Mouse (Mus musculus) lung, embryonic 16.5 days (tissue): ENCODE measurements at regions not wholly inside any gene's neighbourhood (a gene's known extent, or its start where the extent isn't known, plus 50 kb on each side); places are given as distances from the start of the nearest gene placed in this dataset.

Source experiments
- ATAC-seq: fragments of 200-750 bp; cut with Nextera tagmentation; 2 replicates; pipeline ENCODE4 v1.8.0; 2017; ENCODE audit warnings: low read depth, mild to moderate bottlenecking, moderate library complexity
- H3K27ac ChIP-seq: fragments of 300-500 bp; sonication (generic); 2 replicates; pipeline ENCODE4 v1.5.1; 2014; ENCODE audit warnings: mild to moderate bottlenecking, control low read depth, low read length
- H3K27me3 ChIP-seq: fragments of 300-500 bp; sonication (generic); 2 replicates; pipeline ENCODE4 v1.6.1; 2014; ENCODE audit warnings: low read depth, low read length, mixed read lengths; ENCODE audit not compliant: control insufficient read depth, insufficient read depth
- H3K36me3 ChIP-seq: fragments of 300-500 bp; sonication (generic); 2 replicates; pipeline ENCODE4 v1.6.1; 2014; ENCODE audit warnings: low read length; ENCODE audit not compliant: control insufficient read depth, insufficient read depth
- H3K4me1 ChIP-seq: fragments of 300-500 bp; sonication (generic); replicated peaks from 2 replicates; pipeline ENCODE4 v1.6.1; 2014; ENCODE audit warnings: low read length, mixed read lengths; ENCODE audit not compliant: control insufficient read depth, insufficient read depth
- H3K4me2 ChIP-seq: fragments of 300-500 bp; sonication (generic); 2 replicates; pipeline ENCODE4 v1.6.1; 2014; ENCODE audit warnings: low read depth, low read length, control low read depth
- H3K4me3 ChIP-seq: fragments of 300-500 bp; sonication (generic); 2 replicates; pipeline ENCODE4 v1.5.1; 2014; ENCODE audit warnings: mild to moderate bottlenecking, low read length, control low read depth
- H3K9ac ChIP-seq: fragments of 300-500 bp; sonication (generic); 2 replicates; pipeline ENCODE4 v1.6.1; 2014; ENCODE audit warnings: low read length, control low read depth
- H3K9me3 ChIP-seq: fragments of 300-500 bp; sonication (generic); 2 replicates; pipeline ENCODE4 v1.6.1; 2016; ENCODE audit warnings: low read length; ENCODE audit not compliant: control insufficient read depth
- WGBS: fragments of 180-500 bp; shearing (Covaris S2); extraction: QIAGEN DNeasy Blood & Tissue Kit; methylation state at CpG from one replicate; pipeline ENCODE4 v1.1.7; 2014; 5-methylcytosine and 5-hydroxymethylcytosine counted together

DNA sequence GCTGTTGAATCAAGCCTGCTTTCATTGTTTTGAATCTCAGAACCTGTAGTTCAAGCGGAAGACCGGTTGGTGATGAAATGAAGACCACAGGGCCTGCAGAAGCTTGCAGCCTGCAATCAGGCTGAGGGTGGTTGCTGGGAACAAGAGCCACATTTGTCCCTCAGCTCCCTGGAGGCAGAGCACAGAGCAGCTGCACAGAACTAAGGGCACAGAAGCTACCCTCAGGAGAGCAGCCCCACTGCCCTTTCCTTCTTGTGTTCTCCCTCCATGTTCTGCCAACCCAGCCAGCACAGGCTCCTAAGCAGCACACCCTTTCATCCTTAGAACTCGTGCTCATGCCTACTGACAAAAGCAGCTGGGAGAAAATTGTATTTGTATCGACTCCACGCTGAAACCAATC, 225.9 kb upstream of the Zbtb20 start:
- Histone ChIP-seq H3K27me3 (no peaks in the 10 kb centered on the region), H3K4me1 (no peaks in the 10 kb centered on the region), H3K9ac (no peak overlapping the region), H3K27ac (no peak overlapping the region), H3K4me3 (no peak overlapping the region), H3K4me2 (no peak overlapping the region), H3K9me3 (no peaks in the 10 kb centered on the region), H3K36me3 (no peaks in the 10 kb centered on the region)
- no peak for ATAC-seq
- 76% methylated on average over 5 of the region's 5 CpGs for WGBS

DNA sequence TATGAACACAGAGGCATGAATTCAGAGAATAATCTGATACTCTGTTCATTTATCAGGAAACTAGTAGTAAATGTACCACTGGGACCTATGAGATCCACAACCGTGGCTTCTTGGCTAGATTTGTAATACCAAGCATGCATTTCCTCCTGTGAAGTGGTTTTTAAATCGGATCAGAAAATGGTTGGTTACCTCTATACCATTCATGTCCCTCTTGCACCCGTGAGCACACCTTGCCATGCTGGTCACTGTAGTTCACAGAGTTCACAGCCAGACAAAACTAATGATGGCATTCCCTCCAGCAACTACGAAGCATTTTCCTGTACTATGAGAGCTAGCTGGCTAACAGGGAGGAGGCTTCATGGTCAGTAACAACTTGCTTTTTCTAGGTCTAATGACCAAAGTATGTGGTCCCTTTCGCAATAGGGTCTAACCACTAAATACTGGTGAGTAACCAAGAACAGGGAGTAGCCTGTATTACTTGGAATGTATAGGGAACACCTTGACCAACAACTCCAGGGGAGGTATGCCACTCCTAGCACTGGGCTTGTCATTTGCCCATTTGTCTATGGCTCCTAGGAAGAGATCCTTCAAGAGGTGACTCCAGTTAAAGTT, 227.0 kb upstream of the Zbtb20 start:
- Histone ChIP-seq H3K9me3 (no peaks in the 10 kb centered on the region), H3K27me3 (no peaks in the 10 kb centered on the region), H3K4me3 (no peak overlapping the region), H3K4me2 (no peak overlapping the region), H3K9ac (no peak overlapping the region), H3K36me3 (no peaks in the 10 kb centered on the region), H3K4me1 (no peaks in the 10 kb centered on the region), H3K27ac (no peak overlapping the region)
- no peak for ATAC-seq
- WGBS, result 87% methylated on average over 5 of the region's 5 CpGs

GRCm38 (mm10) chr16:42647762-42648161, 227.9 kb upstream of the Zbtb20 start:
- Histone ChIP-seq H3K36me3 (no peaks in the 10 kb centered on the region), H3K27ac (no peak overlapping the region), H3K9me3 (no peaks in the 10 kb centered on the region), H3K27me3 (no peaks in the 10 kb centered on the region), H3K4me1 (no peaks in the 10 kb centered on the region), H3K9ac (no peak overlapping the region), H3K4me3 (no peak overlapping the region), H3K4me2 (no peak overlapping the region)
- WGBS, result 93% methylated on average over 5 of the region's 5 CpGs
- no peak for ATAC-seq

- no peak overlapping the region for H3K9ac ChIP-seq
- WGBS, result 43% methylated on average over 3 of the region's 3 CpGs
- H3K4me1 ChIP-seq, result 0 out of 2 replicates have a peak, but pooled peaks cover 7% of the 10 kb centered on the region
These were observed 239.9 kb upstream of the Zbtb20 start for GRCm38 (mm10) chr16:42635766-42636165.

DNA sequence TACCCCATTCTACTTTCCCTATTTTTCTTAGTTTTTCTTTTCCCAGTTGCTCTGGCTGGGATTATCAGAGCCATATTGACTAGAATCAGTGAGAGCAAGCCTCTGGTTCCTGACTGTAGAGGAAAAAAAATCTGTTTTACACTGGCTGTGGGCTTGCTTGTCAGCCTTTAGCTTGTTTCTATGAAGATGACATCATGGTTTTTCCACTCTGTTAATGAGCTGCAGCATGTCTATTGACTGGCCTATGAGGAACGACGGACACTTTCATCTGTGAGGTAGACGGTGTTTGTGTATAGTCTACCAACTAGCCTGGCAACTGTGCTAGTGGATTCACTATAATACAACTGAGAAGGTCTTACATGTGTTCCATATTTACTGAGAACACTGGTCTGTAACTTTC, 248.0 kb upstream of the Zbtb20 start:
- no peak overlapping the region for H3K27ac ChIP-seq
- H3K36me3 ChIP-seq, result no peaks in the 10 kb centered on the region
- WGBS, result 79% methylated on average over 3 of the region's 3 CpGs
- no peak overlapping the region for H3K4me3 ChIP-seq
- no peaks in the 10 kb centered on the region for H3K9me3 ChIP-seq
- no peak overlapping the region for H3K9ac ChIP-seq
- H3K27me3 ChIP-seq, result no peaks in the 10 kb centered on the region
- no peak for ATAC-seq
- no peaks in the 10 kb centered on the region for H3K4me1 ChIP-seq
- no peak overlapping the region for H3K4me2 ChIP-seq

More at GRCm38 (mm10) chr16:42635766-42636165, 239.9 kb upstream of the Zbtb20 start:
- Histone ChIP-seq H3K27me3 (no peaks in the 10 kb centered on the region), H3K27ac (no peak overlapping the region), H3K4me2 (no peak overlapping the region), H3K9me3 (no peaks in the 10 kb centered on the region), H3K36me3 (no peaks in the 10 kb centered on the region), H3K4me3 (no peak overlapping the region)
- ATAC-seq, result peak; percentile 59; the same call in 1 of the 2 replicates

- WGBS, result 39% methylated on average over 3 of the region's 3 CpGs
- no peaks in the 10 kb centered on the region for H3K9me3 ChIP-seq
- ATAC-seq, result no peak
- no peak overlapping the region for H3K27ac ChIP-seq
- H3K4me1 ChIP-seq, result no peaks in the 10 kb centered on the region
- no peak overlapping the region for H3K4me2 ChIP-seq
- no peaks in the 10 kb centered on the region for H3K36me3 ChIP-seq
- H3K4me3 ChIP-seq, result no peak overlapping the region
- no peaks in the 10 kb centered on the region for H3K27me3 ChIP-seq
- no peak overlapping the region for H3K9ac ChIP-seq
These were observed 259.8 kb upstream of the Zbtb20 start for GRCm38 (mm10) chr16:42615920-42616319.

GRCm38 (mm10) chr16:42612011-42612410, 263.7 kb upstream of the Zbtb20 start:
- no peaks in the 10 kb centered on the region for H3K27me3 ChIP-seq
- no peak overlapping the region for H3K27ac ChIP-seq
- ATAC-seq, result no peak
- WGBS, result 84% methylated on average over 2 of the region's 2 CpGs
- H3K4me3 ChIP-seq, result no peak overlapping the region
- no peaks in the 10 kb centered on the region for H3K4me1 ChIP-seq
- H3K4me2 ChIP-seq, result no peak overlapping the region
- no peak overlapping the region for H3K9ac ChIP-seq
- no peaks in the 10 kb centered on the region for H3K36me3 ChIP-seq
- no peaks in the 10 kb centered on the region for H3K9me3 ChIP-seq

DNA sequence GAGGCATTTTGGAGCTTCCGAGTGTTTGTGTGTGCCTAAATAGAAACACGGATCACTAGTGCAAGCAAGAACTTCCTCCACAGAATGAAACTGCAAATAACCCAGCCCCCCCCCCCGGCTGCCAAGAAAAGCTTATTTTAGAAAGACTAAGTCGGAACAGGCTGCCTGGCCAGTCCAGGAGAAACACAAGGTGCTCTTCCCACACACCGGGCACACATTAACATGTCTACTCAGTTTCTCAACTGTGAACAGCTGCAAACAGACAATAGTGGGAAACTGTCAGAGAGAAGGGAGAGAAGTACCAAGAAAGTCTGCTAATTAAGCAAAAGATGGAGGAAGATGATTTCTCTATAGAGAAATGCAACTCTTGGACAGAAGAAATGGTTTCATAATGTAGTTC, 267.3 kb upstream of the Zbtb20 start:
- Histone ChIP-seq H3K9ac (no peak overlapping the region), H3K27ac (no peak overlapping the region), H3K27me3 (no peaks in the 10 kb centered on the region), H3K4me2 (no peak overlapping the region), H3K4me3 (no peak overlapping the region), H3K36me3 (no peaks in the 10 kb centered on the region), H3K9me3 (no peaks in the 10 kb centered on the region), H3K4me1 (no peaks in the 10 kb centered on the region)
- 64% methylated on average over 5 of the region's 5 CpGs for WGBS
- ATAC-seq, result no peak

DNA sequence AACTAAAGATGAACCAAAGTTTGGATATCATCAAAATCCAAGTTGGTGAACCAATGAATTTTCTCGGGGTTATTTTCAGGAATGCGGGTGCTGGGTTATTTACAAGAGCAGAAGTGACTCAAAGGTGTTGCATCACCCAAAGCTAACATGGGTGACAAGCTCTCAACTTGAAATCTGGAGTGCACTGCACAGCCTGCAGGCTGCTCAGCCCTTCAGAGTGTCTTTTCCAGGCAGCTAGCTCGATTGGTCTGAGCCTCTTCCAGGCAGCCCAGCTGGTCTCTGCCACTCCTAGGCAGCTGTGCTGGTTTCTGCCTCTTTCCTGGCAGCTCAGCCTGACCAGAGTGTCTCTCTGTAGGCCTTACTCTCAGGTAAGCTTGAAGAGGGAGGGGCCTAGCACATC, 251.9 kb upstream of the Gap43 start:
- Histone ChIP-seq H3K4me1 (no peaks in the 10 kb centered on the region), H3K4me2 (no peak overlapping the region), H3K27me3 (no peaks in the 10 kb centered on the region), H3K4me3 (no peak overlapping the region), H3K36me3 (no peaks in the 10 kb centered on the region), H3K27ac (no peak overlapping the region), H3K9ac (no peak overlapping the region), H3K9me3 (no peaks in the 10 kb centered on the region)
- 54% methylated on average over 3 of the region's 3 CpGs for WGBS
- no peak for ATAC-seq

GRCm38 (mm10) chr16:42591530-42591929, 251.1 kb upstream of the Gap43 start:
- ATAC-seq, result no peak
- Histone ChIP-seq H3K4me1 (no peaks in the 10 kb centered on the region), H3K27ac (no peak overlapping the region), H3K9ac (no peak overlapping the region), H3K36me3 (no peaks in the 10 kb centered on the region), H3K27me3 (no peaks in the 10 kb centered on the region), H3K9me3 (no peaks in the 10 kb centered on the region), H3K4me2 (no peak overlapping the region), H3K4me3 (no peak overlapping the region)
- WGBS, result 77% methylated on average over 5 of the region's 5 CpGs
